Mouse (Mus musculus) testis, adult 10 weeks (tissue): ENCODE data around the gene Cntrob. TPM values are rescaled to one million over a fixed set of nuclear protein-coding genes. Genes with fewer than 3 reads are reported as not detected.

Source experiments
- polyA plus RNA-seq: library from polyadenylated mRNA; stranded (reverse); fragments of 350-450 nt; fragmentation: Illumina TruSeq; extraction: RNeasy Lipid Tissue Mini Kit (QIAGEN cat#74804); gene quantifications from one replicate; pipeline ENCODE4 v1.2.3, GENCODE M21; 2014; ENCODE audit warnings: low read depth, low replicate concordance

Gene Cntrob
- 13.3 TPM for polyA plus RNA-seq

DNA sequence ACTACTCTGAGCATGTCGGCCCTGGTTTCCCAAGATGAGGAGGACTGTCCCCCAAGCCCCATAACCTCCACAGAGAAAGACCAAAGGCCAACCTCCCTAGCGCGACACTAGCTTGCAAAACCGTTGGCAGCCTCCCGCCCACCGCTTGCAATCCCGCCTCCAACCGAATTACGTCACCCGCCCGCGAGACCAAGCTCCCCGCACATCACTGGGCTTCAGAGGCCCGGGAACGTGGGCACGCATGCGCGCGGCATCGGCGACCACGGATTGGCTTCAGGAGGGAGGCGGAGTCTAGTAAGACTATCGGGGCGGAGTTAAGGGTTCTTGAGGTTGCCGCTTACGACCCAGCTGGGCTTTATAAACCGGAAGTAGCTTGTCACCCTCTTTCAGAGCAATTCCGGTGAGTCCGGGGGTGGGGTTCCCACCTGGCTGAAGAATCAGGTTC is at the start of gene Cntrob, which contains the start of gene Trappc1:
Cntrob (minus strand) TSS at position 109 of the 445 bp plus-strand sequence.
Trappc1 (plus strand) TSS at position 314 of the 445 bp plus-strand sequence.

DNA sequence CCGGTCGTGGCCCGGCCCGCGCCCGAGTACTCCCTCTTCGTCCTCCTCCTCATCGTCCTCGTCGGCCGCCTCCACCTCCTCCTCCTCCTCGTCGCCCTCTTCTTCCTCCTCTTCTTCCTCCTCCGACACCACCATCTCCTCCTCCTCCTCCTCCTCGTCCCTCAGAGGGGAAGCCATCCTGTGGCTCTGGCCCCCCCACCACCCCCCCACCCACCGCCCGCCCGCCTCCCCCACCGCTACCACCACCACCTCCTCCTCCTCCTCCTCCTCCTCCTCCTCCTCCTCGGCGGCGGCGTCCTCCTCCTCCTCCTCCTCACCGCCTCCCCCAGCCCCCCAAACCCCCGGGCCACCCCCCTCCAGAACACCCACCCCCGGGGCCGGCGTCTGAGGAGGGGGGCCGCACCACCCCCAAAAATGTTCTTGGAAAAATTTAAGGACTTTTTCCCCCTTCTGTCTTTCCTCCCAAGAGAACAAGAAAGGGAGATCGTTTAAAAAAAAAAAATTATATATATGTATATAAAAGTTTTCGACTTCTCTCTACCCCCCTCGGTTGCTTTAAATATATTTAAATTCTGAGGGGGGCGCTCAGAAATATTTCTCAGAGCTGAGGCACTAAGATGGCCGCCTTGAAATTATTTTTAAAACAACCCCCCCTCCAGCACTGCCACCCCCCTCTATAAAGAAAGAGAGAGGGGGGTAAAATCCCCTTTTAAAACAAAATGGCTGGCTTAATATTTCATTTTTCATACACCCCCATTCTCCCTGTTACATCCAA is 45.8 kb upstream of the Cntrob start, which contains the start of gene Chd3:
Chd3 (minus strand) TSS at position 192 of the 775 bp plus-strand sequence.

DNA sequence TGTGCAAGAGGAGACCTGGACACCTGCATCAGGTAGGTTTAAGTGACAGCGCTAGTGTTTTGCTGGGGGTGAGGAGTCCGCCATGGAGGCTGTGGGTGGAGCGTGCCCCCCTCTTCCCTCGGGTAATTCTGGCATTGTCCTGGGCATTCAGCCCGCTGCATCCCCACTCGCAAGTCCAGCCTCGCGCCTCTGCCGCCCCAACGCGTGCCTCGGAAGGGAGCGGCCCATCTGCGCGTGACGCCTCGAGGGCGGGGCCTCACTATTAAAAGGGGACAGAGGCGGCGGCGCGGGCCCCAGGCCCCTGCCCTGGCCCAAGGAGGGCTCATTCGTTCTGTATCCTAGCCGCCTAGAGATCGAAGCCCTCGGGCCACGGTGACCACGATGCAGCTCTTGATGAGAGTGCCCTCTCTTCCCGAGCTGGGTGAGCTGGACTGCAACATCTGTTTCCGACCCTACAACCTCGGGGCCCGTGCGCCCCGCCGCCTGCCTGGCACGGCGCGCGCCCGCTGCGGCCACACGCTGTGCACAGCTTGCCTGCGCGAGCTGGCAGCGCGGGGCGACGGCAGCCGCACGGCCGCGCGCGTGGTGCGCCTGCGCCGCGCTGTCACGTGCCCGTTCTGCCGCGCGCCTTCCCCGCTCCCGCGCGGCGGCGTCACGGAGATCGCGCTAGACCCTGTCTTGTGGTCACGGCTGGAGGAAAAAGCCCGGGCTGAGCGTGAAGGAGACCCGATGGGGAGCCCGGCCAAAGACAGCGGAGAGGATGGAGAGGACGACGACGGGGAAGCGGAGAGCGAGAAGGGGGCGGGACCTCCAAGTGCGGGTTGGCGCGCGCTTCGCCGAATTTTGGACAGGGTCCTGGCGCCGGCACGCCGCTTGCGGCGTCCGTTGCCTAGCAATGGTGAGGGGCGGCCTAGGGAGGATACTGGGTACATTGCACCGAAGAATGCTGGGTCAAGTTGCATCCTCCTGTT is 16.9 kb upstream of the Cntrob start, which contains the start of gene Rnf227:
Rnf227 (plus strand) TSS at position 301 of the 971 bp plus-strand sequence.

DNA sequence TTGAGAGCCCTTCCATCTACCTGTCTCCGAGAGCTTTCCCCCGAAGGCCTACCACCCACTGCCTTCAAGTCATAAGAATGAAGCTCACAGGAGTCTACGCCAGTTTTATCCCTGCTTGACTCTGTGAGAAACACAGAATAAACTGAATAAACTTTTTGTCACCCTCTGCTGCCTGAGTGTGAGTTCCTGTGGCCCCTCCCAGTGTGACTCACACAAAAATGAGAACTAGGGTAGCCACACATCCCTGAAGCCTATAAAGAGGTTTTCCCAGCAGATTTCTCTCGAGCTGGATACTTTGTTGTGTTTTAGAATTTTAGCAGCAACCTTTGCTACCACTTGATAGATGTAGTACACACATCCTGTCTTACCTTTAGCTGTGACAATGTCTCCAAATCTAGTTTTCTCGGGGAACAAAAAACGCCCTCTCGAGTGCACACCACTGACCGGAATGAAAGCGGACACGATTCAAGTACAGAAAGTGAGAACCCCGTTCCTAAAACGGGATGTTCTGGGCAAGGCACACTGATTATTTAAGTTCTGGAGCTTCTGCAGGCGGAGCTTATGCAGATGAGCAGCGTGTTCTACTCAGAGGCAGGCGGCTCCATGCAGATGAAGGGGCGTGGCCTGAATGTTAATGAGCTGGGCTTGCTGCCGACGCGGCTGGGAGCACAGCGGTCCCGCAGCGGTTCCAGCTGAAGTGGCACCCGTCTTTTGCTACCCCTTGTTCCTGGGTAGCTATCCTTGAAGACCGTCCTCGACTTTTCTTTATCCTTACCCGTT is 2.2 kb upstream of the Cntrob start, which contains the start of gene Kcnab3:
Kcnab3 (plus strand) TSS at position 631 of the 780 bp plus-strand sequence.

Other genes with a start within 250 kb of the Cntrob start
- 28.8 TPM for gene Vamp2, start 235.3 kb downstream of the Cntrob start, polyA plus RNA-seq
- 2.2 TPM for gene Per1, start 228.6 kb downstream of the Cntrob start, polyA plus RNA-seq
- not detected for gene Hes7, start 203.4 kb downstream of the Cntrob start, polyA plus RNA-seq
- not detected for gene 9130213A22Rik, start 201.2 kb downstream of the Cntrob start, polyA plus RNA-seq
- 0.77 TPM for gene Aloxe3, start 197.9 kb downstream of the Cntrob start, polyA plus RNA-seq
- not detected for gene Alox12b, start 166.8 kb downstream of the Cntrob start, polyA plus RNA-seq
- gene Alox8, start 125.9 kb downstream of the Cntrob start, polyA plus RNA-seq = not detected
- gene Gucy2e, start 86.7 kb downstream of the Cntrob start, polyA plus RNA-seq = 0.06 TPM
- 24.6 TPM for gene Trappc1, start 205 bp upstream of the Cntrob start, polyA plus RNA-seq
- 4.8 TPM for gene Kcnab3, start 2.5 kb upstream of the Cntrob start, polyA plus RNA-seq
- gene Rnf227, start 16.7 kb upstream of the Cntrob start, polyA plus RNA-seq = 20.7 TPM
- 8.0 TPM for gene Chd3, start 45.6 kb upstream of the Cntrob start, polyA plus RNA-seq
- 48.5 TPM for gene Naa38, start 71.7 kb upstream of the Cntrob start, polyA plus RNA-seq
- 33.5 TPM for gene Cyb5d1, start 71.9 kb upstream of the Cntrob start, polyA plus RNA-seq
- 0.13 TPM for gene Tmem88, start 74.5 kb upstream of the Cntrob start, polyA plus RNA-seq
- 0.98 TPM for gene Kdm6b, start 89.9 kb upstream of the Cntrob start, polyA plus RNA-seq
- 10.4 TPM for gene Dnah2, start 225.3 kb upstream of the Cntrob start, polyA plus RNA-seq
- 0.48 TPM for gene Efnb3, start 236.4 kb upstream of the Cntrob start, polyA plus RNA-seq